Mouse (Mus musculus) frontal cortex, adult 2 months (tissue): Measurements from ENCODE around the gene Carmil1. TPM values are rescaled to one million over a fixed set of nuclear protein-coding genes. Genes with fewer than 3 reads are reported as not detected.

Source experiments
- DNase-seq, 2 experiments: peaks; one replicate each; pipeline ENCODE4 v3.0.0; 2022; ENCODE audit warnings: low spot score in 1 of 2; ENCODE audit errors: extremely low spot score in 1 of 2
- polyA plus RNA-seq: library from polyadenylated mRNA; depleted of rRNA; stranded (reverse); fragments of >200 nt; gene quantifications from 2 replicates; pipeline ENCODE4 v1.2.3, GENCODE M21; 2012

Gene Carmil1
- polyA plus RNA-seq, 1 experiment, result 36.1 TPM

DNA sequence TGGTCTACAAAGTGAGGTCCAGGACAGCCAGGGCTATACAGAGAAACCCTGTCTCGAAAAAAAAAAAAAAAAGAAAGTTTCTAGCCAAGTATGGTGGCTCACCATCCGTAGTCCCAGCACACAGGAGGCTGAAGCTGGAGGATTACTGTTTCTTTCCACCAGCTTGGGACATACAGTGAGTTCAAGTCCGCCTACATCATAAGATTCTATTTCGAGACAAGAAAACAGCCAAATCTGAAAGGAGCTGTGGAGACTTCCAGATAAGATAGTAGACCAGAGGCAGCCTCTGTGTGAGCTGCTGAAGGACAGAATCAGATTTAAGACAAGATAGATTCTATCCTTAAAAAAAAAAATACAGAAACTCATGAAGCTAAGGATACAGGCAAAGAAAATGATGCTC lies 17.0 kb downstream of the Carmil1 start:
- peak; percentile 25 to 26 for DNase-seq

GRCm38 (mm10) chr13:24260751-24261591 lies 19.6 kb downstream of the Carmil1 start:
- DNase-seq, result no peak

DNA sequence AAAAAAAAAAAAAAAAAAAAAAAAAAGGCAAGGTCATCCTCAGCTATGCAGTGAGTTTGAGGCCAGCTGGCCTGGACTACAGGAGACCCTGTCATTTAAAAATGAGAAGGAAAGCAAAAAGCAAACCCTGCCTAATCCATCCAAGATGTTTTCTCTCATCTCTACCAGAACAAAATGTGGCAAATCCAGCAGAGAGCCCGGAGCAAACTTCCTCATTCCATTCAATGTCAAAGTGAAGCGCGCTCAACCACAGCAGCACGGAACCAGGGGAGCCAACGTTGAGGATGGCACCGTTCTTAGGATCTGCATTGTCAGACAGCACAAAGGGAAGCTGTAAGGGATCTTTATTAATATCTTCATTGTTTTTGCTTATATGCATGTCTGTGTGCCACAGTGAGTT lies 22.8 kb downstream of the Carmil1 start:
- DNase-seq, result no peak

DNA sequence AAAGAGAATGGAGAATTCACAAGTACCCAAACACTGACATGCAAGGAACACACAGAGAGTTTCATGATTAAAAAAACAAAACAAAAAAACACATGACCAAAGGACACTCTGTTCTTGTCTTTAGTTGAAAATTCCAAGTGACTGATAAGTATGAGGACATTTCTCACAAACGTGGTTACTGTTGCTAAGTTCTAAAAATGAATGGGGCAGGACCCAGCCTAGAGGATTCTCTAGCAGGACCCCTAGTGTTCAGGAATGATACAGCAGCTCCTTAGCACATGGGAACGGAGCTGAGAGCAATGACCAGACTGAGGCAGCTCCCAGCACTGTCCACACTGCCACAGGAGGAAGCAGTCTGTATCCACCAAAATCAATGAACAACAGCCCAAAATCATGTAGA lies 26.6 kb downstream of the Carmil1 start:
- peak; percentile 24 to 75 for DNase-seq

DNA sequence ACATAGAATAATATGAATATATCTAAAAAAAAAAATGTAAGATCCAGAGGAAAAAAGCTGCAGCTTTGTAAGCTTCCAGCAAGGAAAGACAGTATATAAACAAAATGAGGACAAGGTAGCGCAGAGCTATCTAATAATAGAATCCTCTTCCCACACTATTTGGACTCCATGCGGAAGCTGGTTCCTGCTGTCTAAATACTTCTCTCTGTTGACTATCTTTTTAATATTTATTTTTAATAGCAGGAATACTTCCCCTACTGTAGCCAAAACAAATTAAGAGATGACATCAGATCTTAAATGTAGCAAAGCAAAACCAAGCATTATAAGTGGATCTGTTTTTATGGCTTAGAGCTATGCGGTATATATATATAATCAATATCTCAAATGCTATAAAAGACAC lies 27.0 kb downstream of the Carmil1 start:
- no peak for DNase-seq

DNA sequence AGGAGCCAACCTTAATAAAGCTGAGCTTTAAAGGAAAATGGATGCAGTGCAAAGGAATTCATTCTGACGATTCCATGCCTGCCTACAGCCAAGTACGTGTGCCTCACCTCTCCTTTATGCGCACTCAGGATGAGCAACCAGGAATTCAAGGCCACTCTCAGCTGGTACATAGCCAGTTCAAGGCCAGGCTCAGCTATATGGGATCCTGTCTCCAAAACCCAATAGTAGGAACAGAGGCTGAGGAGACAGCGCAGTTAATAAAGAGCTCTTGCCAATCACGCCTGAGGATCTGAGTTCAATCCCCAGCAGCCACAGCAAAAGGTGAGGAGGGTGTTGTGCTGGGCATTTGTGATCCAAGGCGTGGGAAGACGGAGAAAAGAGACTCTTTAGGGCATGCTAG lies 29.4 kb downstream of the Carmil1 start:
- DNase-seq, result no peak

DNA sequence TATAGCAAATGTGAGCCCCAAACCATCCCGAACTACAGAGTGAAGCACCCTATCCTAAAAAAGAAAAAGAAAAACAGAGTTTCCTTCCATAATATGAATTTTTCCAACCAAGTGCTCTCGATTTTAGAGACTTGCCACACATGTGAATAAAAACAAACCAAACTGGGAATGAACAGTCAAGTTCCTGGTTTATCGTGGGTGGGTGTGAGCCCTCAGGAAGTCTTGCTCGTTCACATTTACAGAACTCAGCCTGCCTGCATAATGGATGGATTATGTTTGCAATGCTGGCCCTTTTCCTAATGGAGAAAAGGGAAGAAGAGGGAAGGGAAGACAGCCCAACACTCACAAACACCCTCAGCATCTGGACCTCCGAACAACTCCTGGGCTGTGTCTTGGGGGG lies 32.7 kb downstream of the Carmil1 start:
- peak in 1 of 2 experiments; percentile 49 for DNase-seq

GRCm38 (mm10) chr13:24247441-24247840 lies 33.2 kb downstream of the Carmil1 start:
- peak in 1 of 2 experiments; percentile 52 for DNase-seq

GRCm38 (mm10) chr13:24246266-24246665 lies 34.3 kb downstream of the Carmil1 start:
- no peak for DNase-seq

- DNase-seq, result no peak
Observed at GRCm38 (mm10) chr13:24244613-24245012, 36.0 kb downstream of the Carmil1 start.

- no peak for DNase-seq
Observed at GRCm38 (mm10) chr13:24243964-24244363, 36.6 kb downstream of the Carmil1 start.

GRCm38 (mm10) chr13:24242429-24243106 lies 38.0 kb downstream of the Carmil1 start:
- DNase-seq, result no peak

GRCm38 (mm10) chr13:24241201-24241600 lies 39.4 kb downstream of the Carmil1 start:
- no peak for DNase-seq

GRCm38 (mm10) chr13:24240430-24240829 lies 40.2 kb downstream of the Carmil1 start:
- DNase-seq, result no peak

DNA sequence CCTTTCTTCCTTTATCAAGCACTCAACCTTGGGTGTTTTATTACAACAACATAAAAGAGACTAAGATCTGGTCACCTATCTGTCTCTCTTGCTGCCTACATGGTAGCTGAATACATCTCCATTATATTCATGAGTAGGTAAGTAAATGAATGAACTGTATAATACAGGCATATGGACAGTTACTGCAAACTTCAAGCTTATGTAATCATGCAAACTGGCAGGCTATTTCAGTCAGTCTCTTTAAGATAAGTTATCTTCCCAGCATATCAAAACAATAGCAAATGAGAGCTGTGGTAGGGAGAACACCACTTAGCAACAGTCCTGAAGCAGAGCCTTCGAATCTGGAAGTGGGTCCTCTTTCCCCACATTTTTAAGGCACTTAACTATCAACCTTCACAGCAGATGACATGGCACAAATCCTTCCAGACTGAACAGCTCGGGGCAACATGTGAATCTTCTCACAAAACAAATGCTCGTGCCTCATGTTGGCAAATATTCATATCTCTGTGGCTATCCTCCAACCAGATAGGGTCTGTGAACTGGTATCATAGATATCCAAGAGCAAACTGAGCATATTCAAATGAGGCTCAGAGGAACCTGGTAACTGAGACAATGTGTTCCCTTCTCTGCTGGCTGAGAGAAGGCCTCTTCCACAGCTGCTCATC lies 42.0 kb downstream of the Carmil1 start:
- peak in 1 of 2 experiments; percentile 40 for DNase-seq

DNA sequence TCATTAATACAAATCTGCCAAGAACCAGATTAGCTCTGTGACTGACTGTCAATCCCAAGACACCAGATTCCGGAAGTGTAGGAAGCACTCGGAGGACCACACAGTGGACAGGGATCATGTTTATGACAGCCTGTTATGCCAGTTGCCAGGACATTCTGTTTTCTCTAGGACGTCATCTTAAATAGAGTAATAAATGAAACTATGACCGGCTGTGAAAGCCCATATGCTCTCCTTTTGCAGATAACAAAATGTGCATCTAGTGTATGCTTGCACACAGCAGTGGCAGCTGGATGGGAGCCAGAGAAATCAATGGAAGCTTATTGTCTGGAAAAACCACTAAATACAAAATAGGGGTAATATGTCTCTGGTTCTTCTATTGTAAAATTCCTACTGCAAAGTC lies 43.9 kb downstream of the Carmil1 start:
- no peak for DNase-seq

GRCm38 (mm10) chr13:24232750-24233149 lies 47.8 kb downstream of the Carmil1 start:
- DNase-seq, result no peak

- DNase-seq, result no peak
Observed at GRCm38 (mm10) chr13:24231746-24232483, 48.7 kb downstream of the Carmil1 start.

GRCm38 (mm10) chr13:24231146-24231545 lies 49.4 kb downstream of the Carmil1 start:
- no peak for DNase-seq

DNA sequence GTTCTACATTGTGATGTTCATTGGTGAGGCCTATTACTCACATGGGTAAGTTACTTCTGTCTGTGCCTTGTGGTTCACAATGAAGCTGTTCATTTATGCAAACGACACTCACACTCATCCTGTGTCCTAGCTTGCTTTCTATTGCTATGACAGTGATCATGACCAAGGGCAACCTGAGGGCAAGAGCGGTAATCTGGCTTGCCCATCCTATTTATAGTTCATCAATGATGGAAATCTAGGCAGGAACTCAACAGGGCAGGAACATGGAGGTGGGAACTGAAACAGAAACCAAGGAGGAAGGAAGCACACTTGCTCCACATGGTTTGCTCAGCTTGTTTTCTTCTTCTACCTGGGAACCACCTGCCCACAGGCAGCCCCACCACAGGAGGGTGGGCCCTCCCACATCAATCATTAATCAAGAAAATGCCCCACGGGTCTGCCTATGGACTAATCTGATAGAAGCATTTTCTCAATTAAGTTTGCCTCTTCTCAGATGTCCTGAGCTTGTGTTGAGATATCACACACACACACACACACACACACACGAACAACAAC lies 50.0 kb downstream of the Carmil1 start:
- DNase-seq, result no peak
